Mouse (Mus musculus): ENCODE measurements at regions not wholly inside any gene's neighbourhood (a gene's known extent, or its start where the extent isn't known, plus 50 kb on each side); places are given as distances from the start of the nearest gene placed in this dataset.

GRCm38 (mm10) chr14:31936581-31936980, 92.2 kb upstream of the Galnt15 start:
- TF ChIP-seq TAL1 (IDR thresholded peaks at IDR 0.05; ENCODE audit: low read length) (no peak), GATA1 (IDR thresholded peaks at IDR 0.05; ENCODE audit: low read length) (no peak)

Measured in erythroblast, embryonic 14.5 days (primary cell).